Mouse (Mus musculus): ENCODE measurements around the gene Spag9. TPM values are rescaled to one million over a fixed set of nuclear protein-coding genes. Genes with fewer than 3 reads are reported as not detected.

Spag9 gene
- total and polyA plus RNA-seq, 3 experiments: 23.9 to 155 (median 131) TPM

DNA sequence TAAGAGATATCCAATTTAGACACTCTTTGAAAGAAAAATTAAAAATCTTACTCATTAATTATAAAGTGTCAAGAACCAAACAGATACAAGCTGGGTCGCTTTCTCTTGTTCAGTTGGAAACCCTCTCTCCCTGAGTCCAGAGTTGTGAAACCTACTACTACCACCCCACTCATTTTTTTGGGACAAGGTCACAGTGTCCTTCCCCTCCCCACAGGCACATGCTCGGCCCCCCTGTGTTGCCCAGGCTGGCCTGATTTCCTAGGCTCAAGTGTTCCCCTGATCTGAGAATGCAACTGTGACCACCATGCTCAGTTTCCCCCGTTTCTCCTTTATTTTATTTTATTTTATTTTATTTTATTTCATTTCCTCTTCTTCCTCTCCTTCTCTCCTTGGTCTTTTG is 158.3 kb downstream of the Spag9 start:
- WGBS: 79% methylated on average over 3 of the region's 3 CpGs
- Histone ChIP-seq H3K9ac (ENCODE audit: low read depth, low read length) (no peak overlapping the region), H3K27ac (no peak overlapping the region), H3K79me2 (replicated peaks; ENCODE audit: control insufficient read depth, insufficient read depth, low read length) (no peaks in the 10 kb centered on the region), H3K4me1 (ENCODE audit: control insufficient read depth, insufficient read depth, low read length) (peaks cover 8% of the 10 kb centered on the region), H3K27me3 (ENCODE audit: control insufficient read depth, insufficient read depth, low read length) (no peaks in the 10 kb centered on the region), H3K36me3 (ENCODE audit: control insufficient read depth, insufficient read depth, low read length) (no peaks in the 10 kb centered on the region), H3K4me3 (no peak overlapping the region)
- intact Hi-C loops (cut with DNase I): no loop called here
- no peak for DNase-seq
- TF ChIP-seq CTCF (IDR thresholded peaks at IDR 0.05) (no peak), EP300 (IDR thresholded peaks at IDR 0.05; ENCODE audit: insufficient read depth, low read depth, low read length) (no peak), POLR2A (IDR thresholded peaks at IDR 0.05; ENCODE audit: insufficient read depth, low read depth, low read length) (no peak)

DNA sequence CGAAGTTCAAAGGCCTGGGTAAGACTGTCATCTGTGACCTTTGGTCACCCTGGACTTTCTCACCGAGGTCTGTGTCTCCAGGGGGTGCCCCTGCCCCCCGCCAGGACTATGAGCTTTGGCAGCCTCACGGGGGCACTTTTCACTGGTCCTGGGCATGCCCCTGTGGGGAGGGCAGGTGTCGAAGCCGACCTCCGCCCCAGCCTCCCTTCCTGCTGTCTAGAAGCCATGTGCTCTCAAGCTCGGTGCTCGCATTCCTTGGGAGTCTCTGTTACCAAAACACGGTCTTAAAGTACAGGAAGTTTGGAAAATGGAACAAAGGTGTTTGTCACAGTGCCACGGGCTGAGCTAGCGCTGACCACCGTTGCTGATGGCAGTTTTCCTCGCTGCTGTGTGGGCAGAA is 162.6 kb downstream of the Spag9 start:
- no peaks in the 10 kb centered on the region for H3K79me2 ChIP-seq (replicated peaks; ENCODE audit: control insufficient read depth, insufficient read depth, low read length)
- no peak overlapping the region for H3K9ac ChIP-seq (ENCODE audit: low read depth, low read length)
- peaks cover 16% of the 10 kb centered on the region for H3K4me1 ChIP-seq (ENCODE audit: control insufficient read depth, insufficient read depth, low read length)
- 45% methylated on average over 14 of the region's 14 CpGs for WGBS
- H3K27ac ChIP-seq: peak overlapping the region; percentile 67
- H3K36me3 ChIP-seq (ENCODE audit: control insufficient read depth, insufficient read depth, low read length): no peaks in the 10 kb centered on the region
- intact Hi-C loops (cut with DNase I): loop anchor here (2.0 kb wide), 1 partner anchor 24 kb away; no protein-coding TSS in a partner anchor
- peak; percentile 40 to 41 for DNase-seq
- no peak overlapping the region for H3K4me3 ChIP-seq
- TF ChIP-seq EP300 (IDR thresholded peaks at IDR 0.05; ENCODE audit: insufficient read depth, low read depth, low read length): 0 out of 2 replicates have a peak, but pooled peaks have one; percentile 30
- TF ChIP-seq CTCF (IDR thresholded peaks at IDR 0.05): no peak
- TF ChIP-seq POLR2A (IDR thresholded peaks at IDR 0.05; ENCODE audit: insufficient read depth, low read depth, low read length): no peak
- no peaks in the 10 kb centered on the region for H3K27me3 ChIP-seq (ENCODE audit: control insufficient read depth, insufficient read depth, low read length)

DNA sequence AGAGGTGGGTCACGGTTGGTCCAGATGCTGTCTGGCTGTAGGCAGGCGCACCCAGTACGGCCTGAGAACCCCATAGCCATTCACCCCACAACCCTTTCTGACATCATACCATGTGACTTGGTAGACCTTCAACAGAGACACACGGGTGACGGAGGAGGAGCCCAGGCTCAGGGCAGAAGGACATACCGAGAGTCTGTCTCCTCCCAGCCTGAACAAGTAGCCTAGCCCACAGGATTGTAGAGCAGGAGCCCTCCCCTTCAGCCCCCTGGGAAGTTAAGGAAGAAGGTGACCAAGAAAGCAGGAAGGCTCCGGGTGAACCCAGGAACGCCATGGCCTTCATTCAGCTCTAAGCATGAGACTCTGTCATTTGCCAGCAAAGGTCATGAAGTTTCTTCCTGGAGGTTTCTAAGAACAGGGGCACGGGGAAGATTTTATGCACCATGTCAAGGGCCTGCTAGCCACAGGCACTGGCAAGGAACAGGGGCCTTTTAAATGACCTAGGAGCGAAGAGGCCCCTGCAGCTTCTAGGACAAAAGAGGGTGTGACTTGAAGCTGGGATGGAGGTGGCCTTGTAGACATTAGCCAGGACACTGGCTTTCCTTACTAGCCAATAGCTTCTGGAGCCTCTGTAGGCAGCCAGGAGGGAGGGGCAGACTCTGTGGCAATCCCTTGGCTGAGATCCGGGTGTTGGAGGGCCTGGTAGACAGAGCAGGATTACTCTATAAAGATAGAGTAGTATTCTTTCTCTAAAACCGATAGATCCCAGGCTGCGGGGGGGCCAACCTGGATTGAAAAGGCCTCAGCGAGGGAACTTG is 163.4 kb downstream of the Spag9 start:
- no peak for TF ChIP-seq CTCF (IDR thresholded peaks at IDR 0.05)
- 0 out of 2 replicates have a peak, but pooled peaks have one; percentile 4 for TF ChIP-seq POLR2A (IDR thresholded peaks at IDR 0.05; ENCODE audit: insufficient read depth, low read depth, low read length)
- 0 out of 2 replicates have a peak, but pooled peaks have one; percentile 30 for TF ChIP-seq EP300 (IDR thresholded peaks at IDR 0.05; ENCODE audit: insufficient read depth, low read depth, low read length)
- no peak overlapping the region for H3K9ac ChIP-seq (ENCODE audit: low read depth, low read length)
- no peaks in the 10 kb centered on the region for H3K79me2 ChIP-seq (replicated peaks; ENCODE audit: control insufficient read depth, insufficient read depth, low read length)
- peak; percentile 62 to 76 for DNase-seq
- H3K4me3 ChIP-seq: no peak overlapping the region
- no peaks in the 10 kb centered on the region for H3K36me3 ChIP-seq (ENCODE audit: control insufficient read depth, insufficient read depth, low read length)
- H3K27me3 ChIP-seq (ENCODE audit: control insufficient read depth, insufficient read depth, low read length): no peaks in the 10 kb centered on the region
- peak overlapping the region; percentile 67 for H3K27ac ChIP-seq
- 39% methylated on average over 14 of the region's 14 CpGs for WGBS
- intact Hi-C loops (cut with DNase I): loop anchor here (2.0 kb wide), 1 partner anchor 24 kb away; no protein-coding TSS in a partner anchor
- peaks cover 16% of the 10 kb centered on the region for H3K4me1 ChIP-seq (ENCODE audit: control insufficient read depth, insufficient read depth, low read length)

DNA sequence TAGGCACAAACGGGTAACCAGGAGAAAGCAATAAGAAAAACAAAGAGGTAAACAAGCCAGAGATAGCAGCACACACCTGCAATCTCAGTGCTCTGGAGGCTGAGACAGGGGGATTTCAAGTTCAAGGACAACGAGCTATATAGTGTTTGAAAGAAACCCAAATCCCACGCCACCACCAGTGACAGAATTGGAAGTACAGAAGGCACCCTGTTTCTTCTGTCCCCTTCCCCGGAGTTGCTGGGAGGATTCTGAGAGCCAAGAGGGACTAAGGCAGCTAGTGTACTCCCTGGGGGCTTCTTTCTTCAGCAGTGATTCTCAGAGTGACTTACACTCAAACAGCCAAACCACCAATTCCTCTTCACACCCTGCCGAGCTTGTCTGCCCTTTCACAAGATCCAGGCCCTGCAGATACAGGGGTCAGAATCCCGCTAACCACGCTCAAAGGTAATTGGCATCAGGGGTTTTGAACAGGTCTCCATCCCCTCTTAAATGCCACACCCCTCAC is 164.1 kb downstream of the Spag9 start:
- 59% methylated on average over 7 of the region's 7 CpGs for WGBS

DNA sequence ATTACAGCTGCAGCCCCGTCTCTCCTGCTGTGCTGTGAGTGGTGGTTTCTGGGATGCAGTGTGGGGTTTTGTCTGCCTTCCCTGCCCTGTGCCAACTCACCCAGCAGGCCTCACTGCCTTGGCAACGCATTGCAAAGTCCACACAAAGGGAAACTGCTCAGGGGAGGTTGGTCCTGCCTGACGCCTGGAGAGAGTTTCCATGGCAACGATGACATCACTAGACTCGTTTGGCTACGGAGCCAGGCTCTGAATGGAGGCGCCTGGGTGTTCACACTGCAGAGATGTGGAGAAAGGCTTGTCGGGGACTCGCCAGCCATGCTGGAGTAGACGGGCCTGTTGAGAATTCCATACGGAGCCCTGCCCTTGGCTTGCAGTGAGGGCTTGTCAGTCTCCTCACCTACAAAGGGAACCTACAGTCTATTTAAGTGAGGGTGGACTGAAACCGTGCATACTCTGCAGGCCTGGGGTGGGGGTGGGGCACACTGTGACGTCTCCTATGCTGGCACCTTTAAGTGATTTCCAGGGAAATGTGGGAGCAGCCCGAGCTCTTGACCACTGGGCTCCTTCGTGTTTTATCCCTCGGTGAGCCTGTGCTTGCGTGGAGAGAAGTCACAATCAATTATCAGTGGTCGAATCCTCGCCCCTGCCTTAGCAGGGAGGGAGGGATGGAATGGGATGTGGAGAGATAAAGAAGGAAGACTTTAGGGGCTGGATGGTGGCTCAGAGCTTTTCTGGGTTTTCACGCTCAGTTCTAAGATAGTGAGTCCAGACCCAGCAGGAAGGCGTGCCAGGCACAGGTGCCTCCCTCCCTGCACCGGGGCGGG is 164.8 kb downstream of the Spag9 start:
- peak; percentile 71 to 86 for DNase-seq
- intact Hi-C loops (cut with DNase I): loop anchor here (2.0 kb wide), 1 partner anchor 48 kb away; no protein-coding TSS in a partner anchor

More for the DNA sequence above, 164.1 kb downstream of the Spag9 start:
- peaks cover 16% of the 10 kb centered on the region for H3K4me1 ChIP-seq (ENCODE audit: control insufficient read depth, insufficient read depth, low read length)
- no peaks in the 10 kb centered on the region for H3K79me2 ChIP-seq (replicated peaks; ENCODE audit: control insufficient read depth, insufficient read depth, low read length)
- H3K9ac ChIP-seq (ENCODE audit: low read depth, low read length): no peak overlapping the region
- DNase-seq: no peak
- no peak overlapping the region for H3K4me3 ChIP-seq
- peak overlapping the region; percentile 58 for H3K27ac ChIP-seq
- no peaks in the 10 kb centered on the region for H3K36me3 ChIP-seq (ENCODE audit: control insufficient read depth, insufficient read depth, low read length)
- intact Hi-C loops (cut with DNase I): loop anchor here (2.0 kb wide), 2 partner anchors 25 to 49 kb away; no protein-coding TSS in a partner anchor
- H3K27me3 ChIP-seq (ENCODE audit: control insufficient read depth, insufficient read depth, low read length): no peaks in the 10 kb centered on the region
- TF ChIP-seq POLR2A (IDR thresholded peaks at IDR 0.05; ENCODE audit: insufficient read depth, low read depth, low read length): no peak
- TF ChIP-seq CTCF (IDR thresholded peaks at IDR 0.05): no peak
- no peak for TF ChIP-seq EP300 (IDR thresholded peaks at IDR 0.05; ENCODE audit: insufficient read depth, low read depth, low read length)

More for the DNA sequence above, 164.8 kb downstream of the Spag9 start:
- Histone ChIP-seq H3K4me1 (ENCODE audit: control insufficient read depth, insufficient read depth, low read length) (peaks cover 16% of the 10 kb centered on the region), H3K79me2 (replicated peaks; ENCODE audit: control insufficient read depth, insufficient read depth, low read length) (no peaks in the 10 kb centered on the region), H3K9ac (ENCODE audit: low read depth, low read length) (no peak overlapping the region), H3K36me3 (ENCODE audit: control insufficient read depth, insufficient read depth, low read length) (no peaks in the 10 kb centered on the region), H3K27me3 (ENCODE audit: control insufficient read depth, insufficient read depth, low read length) (no peaks in the 10 kb centered on the region), H3K27ac (peak overlapping the region; percentile 58), H3K4me3 (no peak overlapping the region)
- no peak for TF ChIP-seq CTCF (IDR thresholded peaks at IDR 0.05)
- 0 out of 2 replicates have a peak, but pooled peaks have one; percentile 36 for TF ChIP-seq EP300 (IDR thresholded peaks at IDR 0.05; ENCODE audit: insufficient read depth, low read depth, low read length)
- no peak for TF ChIP-seq POLR2A (IDR thresholded peaks at IDR 0.05; ENCODE audit: insufficient read depth, low read depth, low read length)
- WGBS: 12% methylated on average over 23 of the region's 23 CpGs

Measured in heart, adult 2 months (tissue).